Mouse (Mus musculus): Measurements from ENCODE around the gene Glb1l. TPM values are rescaled to one million over a fixed set of nuclear protein-coding genes. Genes with fewer than 3 reads are reported as not detected.

Glb1l gene
- total and polyA plus RNA-seq, 3 experiments: 7.7 to 23.1 (median 16.0) TPM

- peak; percentile 69 for DNase-seq
These were observed 1.5 kb downstream of the Glb1l start for GRCm38 (mm10) chr1:75208967-75209678.

DNA sequence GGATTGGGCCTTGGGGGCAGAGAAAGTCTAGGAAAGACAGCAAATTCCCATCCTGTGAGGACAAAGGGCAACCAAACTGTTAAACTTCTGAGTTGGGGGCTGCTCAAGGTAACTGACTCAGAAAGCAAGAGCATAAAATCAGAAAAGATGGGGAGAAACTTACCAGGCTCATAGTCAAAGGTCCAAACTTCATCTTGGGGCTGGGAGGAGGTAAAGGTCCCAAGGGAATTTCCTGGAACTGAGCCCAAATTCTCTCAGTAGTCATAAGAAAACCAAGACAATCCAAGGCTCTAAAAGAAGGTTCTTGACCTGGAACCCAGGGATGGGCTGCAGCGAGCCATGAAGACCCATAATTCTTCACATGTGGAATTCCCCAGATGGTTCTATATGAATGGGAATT lies 9.4 kb downstream of the Glb1l start:
- DNase-seq: no peak

DNA sequence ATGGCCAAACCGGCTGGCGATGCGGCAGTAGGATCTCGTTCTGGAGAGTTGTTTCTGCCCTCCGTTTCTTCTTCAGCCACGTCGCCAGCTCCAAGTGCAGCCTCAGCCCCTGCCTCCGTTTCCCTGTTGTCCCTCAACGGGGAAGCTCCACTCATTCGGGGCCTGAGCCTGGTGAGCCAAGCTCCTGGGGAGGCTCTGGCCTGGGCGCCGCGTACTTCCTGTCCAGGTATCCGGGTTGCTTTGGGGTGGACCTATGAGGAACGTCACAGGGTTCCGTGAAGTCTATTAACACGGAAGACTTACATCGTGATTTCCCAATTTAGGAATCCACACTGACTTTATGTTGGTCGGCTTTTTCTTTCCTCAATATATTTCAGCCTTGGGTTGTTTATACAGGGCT lies 18.2 kb downstream of the Glb1l start:
- DNase-seq: peak; percentile 70

DNA sequence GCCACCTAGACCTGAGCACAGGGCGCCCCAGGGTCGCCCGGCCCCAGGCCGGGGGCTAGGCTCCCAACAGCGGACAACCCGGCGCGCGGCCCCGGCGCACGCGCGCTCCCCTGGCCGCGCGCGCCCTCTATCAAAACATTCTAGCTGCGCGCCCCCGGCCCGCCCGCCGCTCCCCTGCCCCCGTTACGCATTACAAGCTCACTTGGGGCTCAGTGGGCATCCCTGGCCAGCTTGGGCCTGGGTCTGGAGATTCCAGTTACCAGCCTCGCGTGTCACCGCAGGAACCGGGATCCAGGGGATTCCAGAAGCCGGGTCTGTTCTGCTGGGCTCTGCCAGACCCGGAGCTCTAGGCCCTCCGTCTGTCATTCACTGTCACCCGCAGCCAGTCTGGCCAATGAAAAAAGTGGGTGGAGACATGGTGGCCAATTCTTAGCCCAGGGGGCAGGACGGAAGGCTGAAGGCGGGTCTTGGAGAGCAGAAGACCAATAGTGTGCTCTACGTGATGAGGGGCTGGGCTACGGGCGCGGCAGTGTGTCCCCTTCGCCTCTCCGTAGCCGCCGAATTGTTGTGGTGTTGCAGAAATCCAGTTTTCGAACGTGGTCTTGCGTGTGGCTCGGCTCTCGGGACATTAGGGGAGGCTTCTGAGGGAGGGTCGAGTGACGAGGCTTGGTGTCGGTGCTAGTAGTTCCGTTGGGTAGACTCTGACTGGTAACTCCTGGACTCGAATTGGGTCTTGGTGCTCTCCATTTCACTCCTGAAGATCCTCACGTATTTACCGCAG lies 18.8 kb downstream of the Glb1l start, which contains the start of the genes Ankzf1 and Atg9a:
TSS of gene Ankzf1 (plus strand) at position 530 of the 781 bp plus-strand sequence.
TSS of gene Atg9a (minus strand) at position 575 of the 781 bp plus-strand sequence.
- peak; percentile 98 for DNase-seq

DNA sequence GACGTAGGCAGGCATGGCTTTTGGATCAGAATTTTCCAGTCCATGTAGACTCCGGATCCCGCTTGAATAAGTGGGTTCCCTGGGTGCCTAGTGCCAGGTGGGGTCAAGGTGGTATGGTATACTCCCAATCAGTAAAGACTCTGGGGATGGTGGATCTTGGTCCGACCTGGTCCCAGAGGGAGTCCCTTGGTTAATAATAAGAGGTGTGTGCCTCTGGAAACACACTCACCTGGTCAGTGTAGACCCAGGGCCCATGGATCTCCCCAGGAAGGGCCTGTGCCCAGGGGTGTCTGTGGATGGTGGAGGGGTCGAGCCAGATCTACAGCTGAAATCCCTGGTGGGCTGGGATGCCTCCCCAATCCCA lies 19.4 kb downstream of the Glb1l start:
- DNase-seq: no peak

- DNase-seq: no peak
These were observed 20.0 kb downstream of the Glb1l start for GRCm38 (mm10) chr1:75190577-75190976.

GRCm38 (mm10) chr1:75187914-75188483 lies 22.6 kb downstream of the Glb1l start:
- no peak for DNase-seq

GRCm38 (mm10) chr1:75187126-75187525 lies 23.5 kb downstream of the Glb1l start:
- no peak for DNase-seq

- no peak for DNase-seq
These were observed 25.1 kb downstream of the Glb1l start for GRCm38 (mm10) chr1:75185495-75185894.

DNA sequence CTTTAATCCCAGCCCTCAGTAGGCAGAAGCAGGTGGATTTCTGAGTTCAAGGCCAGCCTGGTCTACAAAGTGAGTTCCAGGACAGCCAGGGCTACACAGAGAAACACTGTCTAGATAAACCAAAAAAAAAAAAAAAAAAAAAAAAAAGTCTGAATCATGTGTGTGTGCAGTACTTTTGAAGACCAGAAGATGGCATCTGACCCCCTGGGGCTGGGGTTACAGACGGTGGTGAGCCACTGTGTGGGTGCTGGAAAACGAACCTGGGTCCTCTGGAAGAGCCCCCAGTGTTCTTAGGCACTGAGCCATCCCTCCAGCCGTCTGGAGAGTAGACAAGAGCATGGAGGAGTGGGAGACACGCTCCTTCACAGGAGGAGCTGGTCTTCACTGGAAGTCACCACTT lies 28.5 kb downstream of the Glb1l start:
- DNase-seq: no peak

DNA sequence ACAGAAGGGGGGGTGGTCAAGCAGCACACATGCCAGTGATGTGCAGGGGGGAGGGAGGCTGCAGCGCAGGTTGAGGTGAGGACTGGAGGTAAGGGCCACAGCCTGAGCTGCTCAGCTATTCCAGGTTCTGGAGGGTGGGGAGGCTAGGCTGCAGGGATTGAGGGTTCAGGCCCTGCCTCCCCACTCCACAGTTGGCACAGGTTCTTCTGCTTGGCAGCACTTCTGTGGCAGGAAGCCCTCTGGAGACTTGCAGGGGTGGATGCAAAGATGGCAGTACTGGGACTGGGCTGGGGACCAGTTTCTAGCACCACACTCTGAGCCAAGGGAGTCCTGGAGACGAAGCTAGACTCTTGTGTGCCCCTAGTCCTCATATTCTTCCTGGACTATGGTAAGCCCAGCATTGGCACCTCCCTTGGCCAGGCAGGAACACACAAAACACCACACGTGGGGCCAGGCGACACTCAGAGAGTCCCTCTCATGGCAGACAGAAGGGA lies 29.2 kb downstream of the Glb1l start:
- DNase-seq: no peak

GRCm38 (mm10) chr1:75180741-75181140 lies 29.9 kb downstream of the Glb1l start:
- no peak for DNase-seq

- peak; percentile 93 for DNase-seq
These were observed 30.5 kb downstream of the Glb1l start, which contains the start of gene Abcb6 for GRCm38 (mm10) chr1:75180105-75180590. Gene Abcb6, minus strand, starts transcription at chr1:75180392.

- DNase-seq: peak; percentile 73
These were observed 31.1 kb downstream of the Glb1l start for GRCm38 (mm10) chr1:75179334-75180104.

DNA sequence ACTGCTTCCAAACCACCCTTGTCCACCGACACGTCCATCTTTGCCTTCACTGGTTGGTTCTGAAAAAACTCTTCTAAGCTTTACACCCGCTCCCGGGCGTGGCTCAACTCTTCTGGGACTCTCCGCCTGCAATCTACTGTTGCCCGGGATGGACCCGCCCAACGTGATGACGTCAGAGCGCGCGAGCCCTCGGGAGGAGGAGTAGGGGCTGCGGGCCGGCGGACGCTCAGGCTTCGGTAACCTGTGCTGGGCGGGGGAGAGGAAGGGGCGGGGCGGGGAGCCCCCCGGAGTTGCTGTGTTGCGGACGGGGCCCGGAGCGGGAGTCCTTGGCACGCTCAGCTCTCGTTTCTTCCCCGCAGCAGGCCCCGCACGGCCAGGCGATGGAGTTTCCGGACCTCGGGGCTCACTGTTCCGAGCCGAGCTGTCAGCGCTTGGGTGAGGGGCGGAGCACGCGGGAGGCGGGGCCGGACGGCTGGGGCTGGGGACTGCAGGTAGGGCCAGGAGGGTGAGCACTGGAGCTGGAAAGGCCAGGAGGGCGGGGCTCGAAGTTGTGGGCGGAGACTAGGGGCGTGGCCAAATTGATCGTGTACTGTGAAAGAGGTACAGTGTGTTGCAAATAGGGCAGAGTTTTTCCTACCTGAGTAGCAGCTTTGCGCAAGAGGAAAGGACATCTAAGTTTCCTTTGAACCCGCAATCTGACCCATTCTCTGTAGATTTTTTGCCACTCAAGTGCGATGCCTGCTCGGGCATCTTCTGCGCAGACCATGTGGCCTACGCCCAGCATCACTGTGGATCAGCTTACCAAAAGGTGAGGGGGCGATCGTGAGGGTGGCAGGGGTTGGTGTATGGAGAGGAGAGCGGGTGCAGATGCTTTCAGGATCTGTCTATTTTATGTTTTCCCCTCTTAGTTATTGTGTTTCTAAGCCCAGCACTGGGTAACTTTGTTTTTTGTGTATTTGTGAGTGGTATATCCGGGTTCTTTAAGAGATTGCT lies 41.8 kb downstream of the Glb1l start, which contains the start of gene Zfand2b:
TSS of gene Zfand2b (plus strand) at position 175 of the 993 bp plus-strand sequence.
- peak; percentile 98 for DNase-seq

DNA sequence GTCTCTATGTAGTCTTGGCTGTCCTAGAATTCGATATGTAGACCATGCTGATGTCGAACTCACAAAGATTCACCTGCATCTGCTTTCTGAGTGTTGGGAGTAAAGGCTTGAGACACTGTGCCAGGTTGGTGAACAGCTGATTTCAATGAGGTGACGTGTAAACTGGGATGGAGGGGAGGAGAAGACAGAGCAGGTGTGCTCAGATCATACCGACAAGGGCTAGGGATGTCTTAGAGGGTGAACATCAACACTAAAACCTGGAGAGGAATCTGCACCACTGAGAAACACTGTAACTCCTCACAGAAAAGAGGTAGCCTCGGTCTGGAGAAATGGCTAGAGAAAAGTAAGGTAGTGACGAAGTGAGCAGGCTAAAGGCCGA lies 42.5 kb downstream of the Glb1l start:
- no peak for DNase-seq

DNA sequence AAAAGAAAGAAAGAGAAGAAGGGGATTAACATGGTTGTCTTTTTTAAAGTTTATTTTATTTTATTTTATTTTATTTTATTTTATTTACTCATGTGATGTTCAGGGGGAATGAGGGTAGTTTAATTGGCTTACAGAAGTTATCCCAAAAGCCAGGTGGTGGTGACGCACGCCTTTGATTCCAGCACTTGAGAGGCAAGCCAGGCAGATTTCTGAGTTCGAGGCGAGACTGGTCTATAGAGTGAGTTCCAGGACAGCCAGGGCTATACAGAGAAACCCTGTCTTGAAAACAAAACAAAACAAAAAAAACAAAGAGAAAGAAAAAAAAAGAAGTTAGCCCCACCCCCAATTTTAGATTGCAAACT lies 50.4 kb downstream of the Glb1l start:
- DNase-seq: no peak

- DNase-seq: no peak
These were observed 50.9 kb downstream of the Glb1l start for GRCm38 (mm10) chr1:75159540-75160255.

GRCm38 (mm10) chr1:75158990-75159389 lies 51.6 kb downstream of the Glb1l start:
- DNase-seq: no peak

DNA sequence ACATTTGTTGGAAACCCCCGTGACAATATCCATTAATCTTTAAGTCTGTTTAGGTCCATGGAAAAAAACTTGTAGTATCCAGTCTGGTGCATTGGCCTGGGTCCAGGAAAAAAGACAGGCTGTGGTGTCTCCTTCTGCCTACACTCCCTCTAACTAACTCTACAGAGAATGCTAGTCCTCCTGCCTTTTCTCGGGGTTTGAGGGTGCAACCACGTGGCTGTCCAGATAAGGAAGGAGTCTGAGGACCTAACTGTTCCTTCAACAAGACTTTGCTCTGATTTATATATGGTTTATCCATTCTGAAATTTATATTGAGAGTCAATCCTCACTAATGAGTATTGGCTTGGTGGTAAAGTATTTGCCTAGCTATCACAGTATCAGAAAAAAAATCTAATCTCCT lies 54.8 kb downstream of the Glb1l start:
- DNase-seq: no peak
